Comparison of ENCODE assay signal across 20 mouse cellular contexts in the genomic region with DNA sequence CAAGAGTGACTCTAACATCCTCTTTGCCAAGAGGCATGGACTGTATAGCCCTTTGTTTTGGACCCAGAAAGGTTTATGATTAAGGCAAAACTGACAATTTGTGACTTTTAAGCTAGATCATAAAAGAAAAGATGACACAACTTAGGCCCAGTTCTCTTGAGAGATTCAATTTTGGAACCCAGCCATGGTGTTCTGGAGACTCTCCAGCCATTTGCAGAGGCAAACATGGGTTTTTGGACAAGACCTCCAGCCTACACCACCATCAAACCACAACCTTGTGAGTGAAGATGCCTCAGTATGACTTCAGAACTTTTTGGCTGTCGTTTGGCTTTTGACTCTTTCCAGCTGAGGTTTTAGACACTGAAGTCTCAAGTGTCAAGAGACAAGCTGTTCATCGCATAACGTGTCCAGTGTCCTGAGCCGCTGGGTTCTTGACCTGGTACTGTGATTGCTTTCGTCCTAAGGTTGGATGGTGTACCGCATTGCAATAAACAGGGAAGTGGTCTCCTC.
DNase-seq lines count a peak whose midpoint lies in the region; ATAC-seq and TF ChIP-seq lines count a peak whose summit lies in the region.
"Had no signal": no experiment of that assay in that cellular context is flagged by ENCODE, and none has a peak within 500 bp of the region (broad histone marks: within the 10 kb centered on the region; RNA-seq: fewer than 3 reads in every experiment).

No protein-coding gene starts in this region.

- intact Hi-C loops in heart, postnatal 36 days (cut with DNase I), result no loop called here

- no peak overlapping the region for H3K27ac ChIP-seq in kidney, adult 2 months (ENCODE audit: insufficient read depth, low read depth, low read length)
- H3K27ac ChIP-seq: embryonic facial prominence, embryonic 12.5 days; hindbrain, embryonic 10.5 days; kidney, embryonic 15.5 days; liver, embryonic 14.5 days; macrophage; midbrain, embryonic 10.5 days had no signal

- H3K36me3 ChIP-seq in kidney, adult 2 months (ENCODE audit: control insufficient read depth, insufficient read depth, low read length), result no peaks in the 10 kb centered on the region
- H3K36me3 ChIP-seq: embryonic facial prominence, embryonic 12.5 days; hindbrain, embryonic 10.5 days; kidney, embryonic 15.5 days; midbrain, embryonic 10.5 days had no signal

- peak; percentile 18 to 21 for DNase-seq in cerebellum, postnatal 10 days
- DNase-seq in cerebellum, adult 9-11 months, result no peak
- DNase-seq in kidney, adult 2 months, result peak; percentile 24
- no peak for DNase-seq in kidney, adult 18-20 months
- peak; percentile 48 for DNase-seq in lung, postnatal 14 days
- DNase-seq in lung, adult 18-20 months, result no peak
- peak; percentile 34 to 39 for DNase-seq in heart, postnatal 36 days
- DNase-seq: cerebellum, adult 8-10 months; layer of hippocampus, postnatal 36 days; right cerebral cortex, adult 18-20 months had no signal

- 68% methylated on average over 6 of the region's 6 CpGs for WGBS in kidney, adult 2 months

- no peaks in the 10 kb centered on the region for H3K27me3 ChIP-seq in kidney, adult 2 months (replicated peaks; ENCODE audit: control insufficient read depth, insufficient read depth, low read length)
- H3K27me3 ChIP-seq: CH12.LX; embryonic facial prominence, embryonic 12.5 days; kidney, embryonic 15.5 days had no signal

- TF ChIP-seq CTCF in kidney, adult 2 months (conservative IDR thresholded peaks at IDR 0.05; ENCODE audit: insufficient read depth, insufficient read length, low read depth, low read length), result no peak

- TF ChIP-seq POLR2A in kidney, adult 2 months (IDR thresholded peaks at IDR 0.05; ENCODE audit: low read depth, low read length), result no peak

- peaks cover 6% of the 10 kb centered on the region for H3K4me1 ChIP-seq in kidney, adult 2 months (ENCODE audit: control insufficient read depth, insufficient read depth, low read length)

- no peak overlapping the region for H3K4me3 ChIP-seq in kidney, adult 2 months (ENCODE audit: insufficient read depth, low read depth, low read length)
- H3K4me3 ChIP-seq: embryonic facial prominence, embryonic 12.5 days; erythroblast, embryonic 14.5 days; hindbrain, embryonic 10.5 days; kidney, embryonic 15.5 days; midbrain, embryonic 10.5 days had no signal

- ATAC-seq in cerebellum, adult (ENCODE audit: insufficient number of reproducible peaks, low FRiP score, low TSS enrichment), result no peak
- ATAC-seq: forebrain, embryonic 14.5 days had no signal

Comparison
In these comparisons a context has a peak if more than half of its experiments do, and no peak if none do; other contexts are left out.
1. DNase-seq: peak in cerebellum, postnatal 10 days (2 of 2), kidney, adult 2 months (single experiment), lung, postnatal 14 days (single experiment) and heart, postnatal 36 days (2 of 2); none in cerebellum, adult 9-11 months (single experiment), kidney, adult 18-20 months (single experiment) and lung, adult 18-20 months (0 of 2).